ENCODE assay signal across 9 mouse cellular contexts in the genomic region with DNA sequence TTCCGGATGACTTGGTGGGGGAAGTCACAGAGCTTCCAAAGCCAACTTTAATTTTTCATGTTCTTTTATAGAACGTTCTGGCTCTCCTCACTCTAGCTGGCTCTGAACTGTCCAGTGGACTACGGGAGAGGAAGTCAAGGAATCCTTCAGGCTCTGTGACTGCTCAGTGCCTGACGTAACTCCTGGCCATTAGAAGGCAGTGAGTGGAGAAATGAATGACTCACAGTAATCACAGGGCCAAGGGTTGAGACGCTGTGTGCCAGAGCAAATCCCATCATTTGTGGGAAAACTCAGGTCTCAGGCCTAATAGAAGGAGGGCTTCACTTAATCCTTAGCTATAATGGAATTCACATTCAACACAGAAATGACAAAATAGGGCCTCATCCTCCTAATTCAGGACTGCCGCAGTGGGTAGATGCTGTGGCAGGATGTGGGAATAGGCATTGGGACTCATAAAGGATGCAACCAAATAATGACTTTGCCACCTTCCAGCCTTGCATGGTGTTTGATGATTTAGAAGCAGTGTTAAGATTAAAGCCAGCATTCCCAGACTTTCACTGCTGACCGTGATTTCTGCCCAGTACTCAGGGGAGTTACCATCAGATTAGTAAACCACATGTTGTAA.
A peak's percentile ranks its signal among the peaks of the same experiment; 100 is the strongest.
DNase-seq lines count a peak whose midpoint lies in the region; ATAC-seq lines count a peak whose summit lies in the region.
"Had no signal": no experiment of that assay in that cellular context is flagged by ENCODE, and none has a peak within 500 bp of the region (broad histone marks: within the 10 kb centered on the region; RNA-seq: fewer than 3 reads in every experiment).

No protein-coding gene starts in this region.

- H3K36me3 ChIP-seq in kidney, embryonic 16.5 days (ENCODE audit: insufficient read depth, low read length): no peaks in the 10 kb centered on the region
- no peaks in the 10 kb centered on the region for H3K36me3 ChIP-seq in kidney, embryonic 15.5 days

- H3K27ac ChIP-seq in kidney, embryonic 16.5 days (ENCODE audit: low read length): no peak overlapping the region
- no peak overlapping the region for H3K27ac ChIP-seq in kidney, embryonic 15.5 days

- DNase-seq in adipocyte (ENCODE audit: low spot score): peak; percentile 85
- peak; percentile 54 for DNase-seq in gastrocnemius, postnatal 14 days
- peak; percentile 16 for DNase-seq in lung, postnatal 25 days (ENCODE audit: low spot score)
- no peak for DNase-seq in thymus, postnatal 0 days (ENCODE audit: low spot score)
- no peak for DNase-seq in testis, postnatal 10 days (ENCODE audit: low spot score)
- DNase-seq: cerebellum, adult 18-20 months had no signal

- peak; percentile 49; the same call in 1 of the 2 replicates for ATAC-seq in kidney, embryonic 16.5 days (ENCODE audit: low FRiP score, low TSS enrichment)
- no peak for ATAC-seq in kidney, embryonic 15.5 days (replicated peaks; ENCODE audit: low FRiP score)
- ATAC-seq in cerebellum, adult (ENCODE audit: insufficient number of reproducible peaks, low FRiP score, low TSS enrichment): no peak

- H3K4me3 ChIP-seq in kidney, embryonic 16.5 days (ENCODE audit: low read length): no peak overlapping the region
- no peak overlapping the region for H3K4me3 ChIP-seq in kidney, embryonic 15.5 days (replicated peaks)

- H3K9me3 ChIP-seq in kidney, embryonic 16.5 days (ENCODE audit: low read length): no peaks in the 10 kb centered on the region
- no peaks in the 10 kb centered on the region for H3K9me3 ChIP-seq in kidney, embryonic 15.5 days (replicated peaks)

- intact Hi-C loops in gastrocnemius, postnatal 14 days (cut with DNase I; ENCODE audit: low total_unique reads): no loop called here

- peaks cover 4% of the 10 kb centered on the region; the same call in 1 of the 2 replicates for H3K4me1 ChIP-seq in kidney, embryonic 16.5 days (ENCODE audit: insufficient read depth, low read length)
- H3K4me1 ChIP-seq in kidney, embryonic 15.5 days: no peaks in the 10 kb centered on the region

- H3K4me2 ChIP-seq in kidney, embryonic 16.5 days (replicated peaks; ENCODE audit: low read depth, low read length): no peak overlapping the region
- H3K4me2 ChIP-seq in kidney, embryonic 15.5 days: no peak overlapping the region

- 47% methylated on average over 7 of the region's 7 CpGs for WGBS in kidney, embryonic 16.5 days
- WGBS in kidney, embryonic 15.5 days: 49% methylated on average over 7 of the region's 7 CpGs

- no peak overlapping the region for H3K9ac ChIP-seq in kidney, embryonic 16.5 days (replicated peaks; ENCODE audit: low read length)
- H3K9ac ChIP-seq in kidney, embryonic 15.5 days: no peak overlapping the region

- H3K27me3 ChIP-seq in kidney, embryonic 16.5 days (ENCODE audit: insufficient read depth, low read length): no peaks in the 10 kb centered on the region
- no peaks in the 10 kb centered on the region for H3K27me3 ChIP-seq in kidney, embryonic 15.5 days

Comparison
In these comparisons a context has a peak if more than half of its experiments do, and no peak if none do; other contexts are left out.
1. DNase-seq: peak in adipocyte (single experiment), gastrocnemius, postnatal 14 days (single experiment) and lung, postnatal 25 days (single experiment); none in thymus, postnatal 0 days (single experiment) and testis, postnatal 10 days (single experiment).